Mouse (Mus musculus) urinary bladder, postnatal 14 days (tissue): ENCODE data around the gene Tbc1d1.
"Not testable (repeated sequence)": the region's sequence is repeated elsewhere in the genome, so short reads cannot be mapped to it uniquely, and the experiment has no call there.

ENCODE experiments used
- DNase-seq: peaks from one replicate; pipeline ENCODE4 v3.0.0; 2021; ENCODE audit warnings: low spot score

Tbc1d1 gene

DNA sequence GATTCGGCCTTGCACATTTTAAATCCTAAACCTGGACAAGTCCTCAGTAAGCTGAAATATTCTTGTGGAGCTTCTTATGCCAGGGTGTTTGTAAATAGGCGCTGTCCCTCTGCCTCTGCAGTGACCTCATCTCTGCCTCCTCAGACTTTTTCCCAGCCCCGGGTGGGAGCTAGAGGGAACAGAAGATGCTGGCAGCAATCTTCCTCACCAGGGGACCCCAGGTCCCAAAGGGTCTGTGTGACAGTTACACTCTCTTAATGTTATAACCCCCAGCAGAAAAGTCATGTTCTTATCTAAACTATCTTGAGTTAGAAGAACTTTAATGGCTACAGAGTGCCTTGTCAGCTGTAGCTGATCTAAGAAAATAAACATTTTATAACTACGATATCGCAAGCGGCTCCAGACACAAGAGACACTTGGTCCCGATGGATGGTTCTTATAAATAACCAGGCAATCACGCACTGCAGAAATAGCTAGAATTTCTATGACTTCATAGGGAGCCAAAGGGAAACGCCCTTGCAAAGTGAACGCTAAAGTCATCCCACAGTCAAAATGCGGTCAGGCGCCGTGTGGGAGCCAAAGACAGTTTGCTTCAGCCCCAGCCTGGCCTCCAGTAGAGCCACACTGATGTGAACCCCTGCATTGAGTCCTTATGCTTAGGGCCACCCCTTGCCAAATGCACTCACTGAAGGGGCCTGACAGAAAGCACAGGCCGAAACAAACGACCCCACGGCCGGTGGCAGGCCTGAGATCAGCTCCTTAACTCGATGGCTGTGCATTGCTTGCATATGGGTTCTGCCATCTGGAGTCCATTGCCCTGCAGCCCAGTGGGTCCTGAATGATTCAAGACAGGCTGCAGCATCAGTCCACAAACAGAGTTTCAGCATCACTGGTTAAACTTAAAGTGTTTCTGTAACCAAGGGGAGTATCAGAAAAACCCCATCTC lies 202.8 kb downstream of the Tbc1d1 start:
- peak; percentile 36 for DNase-seq

DNA sequence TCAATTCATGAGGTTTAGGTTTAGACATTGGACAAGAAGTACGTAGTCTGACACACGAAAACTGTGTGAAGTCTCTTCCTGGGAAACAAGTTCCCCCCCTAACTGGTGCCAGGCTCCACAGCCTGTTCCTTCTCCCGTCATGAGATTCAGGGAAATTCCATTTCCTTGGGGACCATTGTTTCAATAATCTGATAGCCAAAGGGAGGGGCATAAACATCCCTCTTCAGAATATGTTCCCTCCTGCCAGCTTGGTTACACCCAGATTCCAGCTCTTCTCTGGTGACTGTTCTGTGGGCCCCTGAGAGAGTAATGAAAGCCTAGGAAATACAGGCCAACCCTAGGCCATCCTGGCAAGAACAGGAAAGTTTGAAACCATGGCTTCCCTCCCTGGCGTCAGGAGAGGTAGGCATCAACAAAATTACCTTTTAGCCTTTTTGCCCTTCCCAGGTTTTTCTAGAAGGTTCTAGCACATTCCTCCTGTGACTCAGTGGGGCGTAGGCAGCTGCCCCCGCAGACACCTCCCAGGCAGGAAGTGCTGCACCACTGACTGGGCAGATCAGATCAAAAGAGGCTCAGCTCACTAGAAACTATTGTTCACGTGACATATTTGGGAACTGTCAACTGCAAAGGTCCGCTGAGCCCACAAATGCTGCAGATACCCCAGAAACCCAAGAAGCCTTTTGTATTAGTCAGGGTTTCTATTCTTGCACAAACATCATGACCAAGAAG lies 204.2 kb downstream of the Tbc1d1 start:
- peak; percentile 43 for DNase-seq

DNA sequence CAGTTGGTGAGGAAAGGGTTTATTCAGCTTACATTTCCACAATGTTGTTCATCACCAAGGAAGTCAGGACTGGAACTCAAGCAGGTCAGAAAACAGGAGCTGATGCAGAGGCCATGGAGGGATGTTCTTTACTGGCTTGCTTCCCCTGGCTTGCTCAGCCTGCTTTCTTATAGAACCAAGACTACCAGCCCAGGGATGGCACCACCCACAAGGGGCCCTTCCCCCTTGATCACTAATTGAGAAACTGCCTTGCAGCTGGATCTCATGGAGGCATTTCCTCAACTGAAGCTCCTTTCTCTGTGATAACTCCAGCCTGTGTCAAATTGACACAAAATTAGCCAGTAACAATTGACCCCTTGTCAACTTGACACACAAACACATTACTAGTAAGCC lies 204.8 kb downstream of the Tbc1d1 start:
- DNase-seq: not testable (repeated sequence)

DNA sequence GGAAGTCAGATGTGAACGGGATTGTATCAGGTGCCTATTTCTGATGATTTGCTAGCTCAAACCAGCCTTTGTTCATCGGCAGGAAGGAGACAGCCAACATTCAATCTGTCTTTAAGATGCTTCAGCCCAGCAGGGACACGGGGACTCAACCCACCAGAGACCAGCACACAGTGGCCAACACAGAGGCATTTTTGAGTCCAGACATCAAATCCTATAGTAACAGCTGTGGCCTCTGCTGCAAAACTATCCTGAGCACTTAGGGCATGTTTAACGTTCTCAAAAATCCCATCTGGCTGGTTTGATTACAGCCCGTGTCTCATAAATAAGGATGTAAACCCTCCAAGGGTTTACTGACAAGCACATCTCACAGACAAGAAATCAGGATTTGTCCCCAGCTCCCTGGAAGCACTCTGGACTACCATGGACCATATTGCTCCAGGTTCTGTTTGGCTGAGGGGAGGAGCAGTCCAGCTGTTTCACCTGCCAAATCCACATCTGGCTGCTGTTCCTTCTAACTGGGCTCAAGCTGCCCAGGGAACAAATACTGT lies 207.8 kb downstream of the Tbc1d1 start:
- DNase-seq: no peak

DNA sequence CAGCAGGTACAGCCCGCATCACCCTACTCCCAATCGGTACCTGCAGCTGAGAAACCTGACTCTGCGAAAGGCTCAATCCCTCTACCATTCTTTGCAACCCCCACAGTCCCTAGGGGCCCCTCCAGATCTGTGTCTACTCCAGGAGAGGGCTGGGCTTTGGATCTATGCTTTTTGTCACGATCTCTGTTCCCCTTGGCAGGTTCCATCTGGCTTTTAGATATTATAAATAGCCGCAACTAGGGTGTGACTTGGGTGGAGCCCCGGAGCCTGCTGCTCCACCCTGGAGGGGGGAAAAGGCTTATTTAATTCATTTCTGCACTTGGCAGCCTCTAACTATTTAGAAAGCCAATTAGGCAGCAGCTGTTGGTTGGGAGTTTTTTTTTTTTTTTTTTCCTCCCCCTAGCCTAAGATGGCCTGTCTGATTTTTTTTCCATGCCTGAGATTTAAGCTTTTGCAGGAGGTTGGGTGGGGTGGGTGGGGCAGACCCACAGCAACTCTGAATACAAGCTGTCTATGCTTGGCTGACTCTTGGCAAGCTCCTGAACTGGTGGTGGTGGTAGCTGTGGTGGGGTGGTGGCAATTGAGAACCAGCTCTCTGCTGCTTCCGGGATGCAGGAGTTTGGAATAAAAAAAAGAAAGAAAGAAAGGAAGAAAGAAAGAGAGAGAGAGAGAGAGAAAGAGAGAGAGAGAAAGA lies 208.5 kb downstream of the Tbc1d1 start:
- DNase-seq: peak; percentile 34

DNA sequence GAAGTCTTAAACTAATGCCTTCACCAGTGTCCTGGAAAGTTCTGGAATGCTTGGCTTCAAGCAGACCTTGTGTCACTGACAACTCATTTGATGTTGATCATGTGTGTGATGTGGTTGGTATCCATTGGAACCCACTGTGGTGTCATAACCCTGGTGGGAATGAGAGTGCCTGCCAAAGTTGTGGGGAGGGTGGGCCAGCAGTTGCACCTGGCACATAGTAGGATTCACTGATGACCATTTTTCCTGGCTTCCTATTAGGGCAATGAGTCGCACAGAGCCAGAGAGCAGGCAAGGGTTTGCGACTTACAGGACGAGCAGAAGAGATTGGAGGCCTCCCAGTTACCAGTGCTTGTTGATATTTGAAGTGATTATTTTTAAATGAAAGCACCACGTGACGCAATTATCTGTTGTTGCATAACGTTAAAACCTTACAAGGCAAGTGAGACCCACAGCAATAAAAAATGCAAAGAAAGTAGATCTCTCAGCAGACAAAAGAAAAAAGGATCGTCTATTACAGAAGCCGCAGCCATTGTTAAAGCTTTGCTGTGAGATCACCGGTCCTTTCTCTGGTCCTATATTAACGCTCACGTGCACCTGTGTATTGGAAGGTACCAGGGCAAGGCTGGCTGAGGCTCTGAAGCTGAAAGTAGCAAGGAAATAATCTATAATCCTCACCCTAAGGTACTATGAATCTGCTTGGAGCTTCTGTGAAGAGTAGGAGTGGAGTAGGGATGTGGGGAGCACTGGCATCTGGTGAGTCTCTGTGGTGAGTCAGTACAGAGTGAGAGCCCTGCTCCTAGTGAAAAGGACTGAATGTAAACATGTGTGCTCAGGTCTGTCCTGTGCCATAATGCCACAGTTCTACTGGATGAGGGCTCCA lies 209.3 kb downstream of the Tbc1d1 start:
- no peak for DNase-seq

DNA sequence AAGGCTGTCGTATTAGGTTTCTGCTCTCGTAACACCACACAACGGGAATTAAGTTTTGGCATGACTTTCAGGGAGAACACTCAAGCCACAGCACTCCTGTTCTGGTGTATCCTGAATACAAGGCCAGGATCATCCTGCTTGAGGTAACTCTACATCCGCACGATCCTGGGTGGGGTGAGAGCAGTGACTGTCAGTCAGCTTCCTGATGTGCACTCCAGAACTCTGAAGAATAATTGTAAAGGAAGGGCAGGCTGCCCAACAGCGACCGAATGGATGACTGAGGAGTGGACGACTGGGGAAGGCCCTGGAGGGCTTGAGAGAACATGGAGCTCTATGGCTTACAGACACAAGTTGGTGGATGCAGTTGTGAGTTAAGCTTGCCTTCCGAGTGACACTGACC lies 210.0 kb downstream of the Tbc1d1 start:
- no peak for DNase-seq

DNA sequence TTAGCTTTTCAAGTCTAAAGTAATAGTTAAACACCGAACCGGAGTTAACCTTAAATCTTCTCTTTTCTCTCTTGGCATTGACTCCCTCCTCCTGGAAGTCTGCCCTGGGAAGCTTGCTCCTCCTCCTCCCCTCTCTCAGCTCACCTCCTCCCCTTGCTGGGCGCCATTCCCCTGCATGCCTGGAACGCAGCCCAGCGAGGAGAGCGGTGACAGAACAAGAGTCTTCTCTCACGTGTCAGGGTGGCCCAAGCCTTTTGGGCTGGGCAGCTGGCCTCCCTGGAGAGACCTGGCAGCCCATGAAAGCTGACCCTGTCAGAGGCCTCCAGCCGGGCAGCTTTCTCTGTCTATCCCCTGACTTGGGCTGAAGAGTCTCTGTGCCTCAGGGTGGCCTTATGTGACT lies 211.3 kb downstream of the Tbc1d1 start:
- DNase-seq: peak; percentile 81

DNA sequence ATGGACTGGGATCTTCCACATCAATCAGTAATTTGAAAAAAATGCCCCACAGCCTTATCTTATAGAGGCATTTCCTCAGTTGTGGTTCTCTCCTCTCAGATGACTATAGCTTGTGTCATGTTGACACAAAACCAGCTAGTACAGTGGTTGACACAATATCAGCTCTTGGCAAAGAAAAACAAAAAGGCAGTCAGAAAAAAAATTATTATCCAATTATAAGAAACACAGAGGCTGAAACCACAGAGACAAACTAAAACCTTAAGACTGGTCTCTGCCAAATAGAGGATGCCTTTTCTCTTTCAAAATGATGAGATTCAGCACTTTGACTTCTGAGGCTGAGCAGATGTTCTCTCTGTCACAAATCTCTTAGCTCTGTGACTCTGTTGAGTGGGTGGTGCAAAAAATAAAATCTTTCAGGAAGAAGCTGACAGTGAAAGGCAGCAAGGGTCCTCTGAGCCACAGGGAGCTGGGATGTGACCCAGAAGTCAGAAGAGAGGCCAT lies 215.3 kb downstream of the Tbc1d1 start:
- DNase-seq: no peak

DNA sequence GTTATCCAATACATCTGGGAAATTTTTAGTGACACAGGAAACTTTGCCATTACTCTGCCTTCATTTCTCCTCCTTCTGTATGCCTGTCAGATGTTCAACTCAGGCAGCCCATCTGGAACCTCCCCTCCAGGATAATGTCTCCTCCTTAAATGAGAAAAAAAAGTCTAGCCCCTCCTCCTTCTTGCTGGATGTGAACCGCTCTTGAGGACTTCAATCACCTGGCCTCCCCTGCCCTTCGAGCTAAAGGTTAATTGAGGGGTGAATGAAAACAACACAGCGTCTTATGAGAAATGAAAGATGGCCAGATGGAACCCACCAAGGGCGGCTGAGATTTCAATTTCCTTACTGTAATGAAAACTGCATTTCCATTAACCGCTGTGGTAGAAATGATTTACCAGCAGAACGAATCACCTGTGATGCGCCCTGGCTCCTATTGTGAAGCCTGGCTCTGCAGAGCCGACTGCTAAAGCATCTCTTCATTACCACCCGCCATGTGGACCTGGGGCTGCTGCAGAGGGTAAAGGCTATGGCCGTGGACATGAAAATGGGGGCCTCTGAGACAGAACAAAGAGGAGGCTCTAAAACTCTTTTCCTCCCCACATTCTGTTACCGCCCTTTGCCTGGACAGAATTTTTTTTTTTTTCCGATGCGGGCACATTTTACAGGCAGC lies 216.3 kb downstream of the Tbc1d1 start:
- no peak for DNase-seq

DNA sequence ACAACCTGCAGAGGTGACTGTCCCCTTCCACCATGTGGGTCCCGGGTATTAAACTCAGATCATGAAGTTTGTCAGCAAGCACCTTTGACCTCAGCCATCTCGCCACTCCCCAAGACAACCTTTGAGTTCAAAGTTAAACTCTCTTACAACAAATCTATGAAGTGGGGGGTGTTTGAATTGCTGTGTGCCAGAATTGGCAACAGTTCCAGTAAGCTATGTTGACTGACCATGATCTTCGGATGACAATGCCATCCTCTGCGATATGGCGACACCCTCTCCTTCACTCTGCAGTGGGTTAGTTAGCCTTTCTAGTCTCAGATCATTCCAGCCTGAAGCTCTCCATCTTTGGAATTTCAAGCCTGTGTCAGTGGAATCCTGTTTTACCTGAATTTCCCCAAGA lies 217.6 kb downstream of the Tbc1d1 start:
- no peak for DNase-seq

DNA sequence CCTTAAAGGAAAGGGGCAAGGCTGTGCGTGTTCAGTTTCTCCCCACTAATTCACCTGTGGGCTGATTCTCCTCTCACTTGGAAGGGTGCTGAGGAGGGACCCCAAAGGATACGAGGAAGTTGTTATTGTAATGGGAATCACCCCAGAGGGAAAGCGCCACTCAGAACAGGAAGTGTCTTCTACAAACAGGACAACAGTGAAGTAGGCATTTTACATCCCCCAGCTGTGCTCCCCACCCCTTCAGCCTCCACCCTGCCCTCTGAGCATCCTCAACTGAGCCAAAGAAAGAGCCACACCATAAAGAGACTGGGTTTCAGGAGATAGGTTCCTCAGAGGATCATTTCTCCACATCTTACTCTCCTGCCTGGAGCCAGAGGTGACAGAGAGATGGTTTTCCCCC lies 219.7 kb downstream of the Tbc1d1 start:
- no peak for DNase-seq

DNA sequence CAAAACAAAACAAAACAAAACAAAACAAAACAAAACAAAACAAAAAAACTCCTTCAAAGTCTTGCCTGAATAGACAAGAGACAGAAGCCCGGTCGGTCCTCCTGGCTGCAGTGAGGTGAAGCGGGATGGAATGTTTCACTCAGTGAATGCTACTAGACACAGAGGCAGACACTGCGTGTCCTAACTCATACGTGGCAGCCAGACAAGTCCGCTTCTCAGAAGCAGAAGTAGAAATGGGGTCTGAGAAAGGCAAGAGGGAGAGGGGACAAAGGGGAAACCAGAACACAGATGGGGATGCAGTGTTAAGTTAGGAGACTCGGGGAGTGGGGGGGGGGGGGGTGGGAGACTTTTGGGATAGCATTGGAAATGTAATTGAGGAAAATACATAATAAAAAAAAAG lies 220.4 kb downstream of the Tbc1d1 start:
- no peak for DNase-seq

DNA sequence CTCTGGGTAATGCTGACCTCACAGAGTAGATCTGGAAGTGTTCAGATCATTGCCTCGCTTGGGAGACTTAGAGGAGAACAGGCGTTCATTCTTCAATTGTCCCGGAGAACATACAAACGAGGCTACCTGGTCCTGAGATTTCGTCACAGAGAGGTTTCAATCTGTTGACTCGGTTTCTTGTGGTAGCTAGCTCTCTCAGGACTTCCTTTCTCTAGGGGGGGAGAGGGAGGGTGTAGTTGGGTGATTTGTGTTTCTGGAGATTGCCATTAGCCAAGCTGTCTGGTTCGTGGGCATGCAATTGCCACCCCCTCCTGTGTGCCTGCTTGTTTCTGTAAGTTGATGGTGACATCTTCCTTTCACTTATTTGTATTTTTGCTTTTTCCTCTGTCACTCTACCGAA lies 221.6 kb downstream of the Tbc1d1 start:
- no peak for DNase-seq

DNA sequence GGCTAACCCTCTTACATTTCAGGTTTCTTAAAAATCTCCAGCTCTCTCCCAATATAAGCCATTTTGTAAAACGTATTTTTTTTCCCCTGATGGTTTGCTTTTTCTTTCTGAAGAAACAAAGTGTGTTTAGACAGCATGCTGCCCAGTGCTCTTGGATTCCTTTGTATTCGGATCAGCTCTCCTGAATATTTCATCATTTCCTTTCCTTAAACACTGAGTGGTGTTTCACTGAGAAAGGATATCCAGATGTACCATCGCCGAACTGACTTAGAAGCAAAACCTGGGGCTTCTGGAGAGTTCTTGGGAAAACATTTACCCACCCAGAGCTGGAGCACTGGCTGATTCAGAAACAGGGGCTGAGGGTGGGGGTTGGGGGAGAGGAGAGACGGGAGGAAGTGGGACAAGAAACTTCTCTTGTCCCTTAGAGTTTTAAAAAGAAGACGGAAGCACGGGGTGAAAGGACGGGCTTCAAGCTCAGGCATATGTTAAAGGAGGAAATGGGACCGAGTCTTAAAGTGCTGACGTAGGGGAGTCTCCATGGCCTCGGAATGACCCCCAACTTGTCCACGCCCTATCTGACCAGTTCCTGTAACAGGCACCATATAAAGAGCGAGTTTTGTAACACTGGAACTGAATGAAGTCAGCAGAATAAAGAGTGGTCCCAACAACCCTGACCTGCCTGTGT lies 222.6 kb downstream of the Tbc1d1 start:
- peak; percentile 38 for DNase-seq

DNA sequence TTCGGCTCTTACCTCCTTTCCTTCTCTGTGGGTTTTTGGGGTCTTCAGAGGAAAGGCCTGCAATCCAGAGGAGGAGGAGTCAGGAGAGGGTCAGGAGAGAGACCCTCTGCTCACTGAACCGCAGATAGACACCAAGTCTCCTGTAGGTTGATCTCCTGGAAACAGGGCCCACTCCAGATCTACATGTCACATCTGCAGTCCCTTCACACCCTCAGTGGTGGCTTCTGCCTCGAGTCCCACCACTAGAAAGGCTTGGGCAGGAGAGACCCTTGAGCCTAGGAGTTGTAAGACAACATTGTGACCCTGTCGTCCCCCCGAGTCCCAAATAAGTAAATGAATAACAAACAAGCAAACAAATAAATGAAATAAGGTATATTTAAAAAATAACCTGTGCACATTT lies 223.7 kb downstream of the Tbc1d1 start:
- no peak for DNase-seq

DNA sequence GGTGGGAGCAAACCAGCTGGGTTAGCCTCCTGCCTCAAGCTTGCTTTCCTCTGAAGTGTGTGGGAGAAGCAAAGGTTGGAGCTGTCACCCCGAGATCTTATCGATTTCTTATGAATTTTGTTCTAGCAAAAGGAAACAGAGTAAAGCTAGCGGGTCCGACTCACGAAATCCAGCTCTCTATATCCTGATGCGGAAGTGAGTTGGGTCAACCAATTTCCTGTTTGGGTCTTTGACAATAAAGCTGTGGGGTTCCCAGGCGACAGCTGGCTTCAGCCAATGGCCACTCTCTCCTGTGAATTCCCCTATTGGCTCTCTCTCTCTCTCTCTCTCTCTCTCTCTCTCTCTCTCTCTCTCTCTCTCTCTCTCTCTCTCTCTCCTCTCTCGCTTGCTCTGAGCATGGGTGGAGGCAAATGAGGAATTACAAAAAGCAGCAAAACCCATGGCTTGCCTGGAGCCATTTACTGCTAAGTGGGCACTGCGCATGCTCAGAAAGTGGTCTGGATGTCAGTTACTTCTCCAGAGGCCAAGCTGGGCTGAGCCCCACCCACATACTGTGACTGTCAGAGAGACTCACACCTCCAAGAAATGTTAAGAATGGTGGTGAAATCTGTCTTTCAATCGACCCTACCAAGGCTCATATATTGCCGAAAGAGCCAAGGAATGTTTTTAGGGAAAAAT lies 224.7 kb downstream of the Tbc1d1 start:
- no peak for DNase-seq

DNA sequence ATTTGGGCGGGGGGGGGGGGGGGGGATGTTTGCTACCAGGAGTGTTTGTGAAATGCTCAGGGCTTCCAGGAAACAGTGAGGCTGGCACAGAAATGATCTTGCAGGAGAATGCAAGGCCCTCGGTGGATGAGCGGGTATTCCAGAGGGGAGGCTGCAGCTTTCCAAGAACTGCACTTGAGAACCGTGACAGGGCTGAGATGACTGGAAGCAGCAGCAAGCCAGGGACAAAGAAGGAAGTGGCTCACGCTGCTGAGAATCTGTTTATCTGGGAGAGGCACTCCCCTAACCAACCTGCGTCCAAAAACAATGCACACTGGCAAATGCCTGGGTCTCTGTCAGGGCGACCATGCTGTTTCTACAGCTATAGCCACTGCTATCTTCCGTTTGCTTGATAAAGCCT lies 225.4 kb downstream of the Tbc1d1 start:
- DNase-seq: no peak

DNA sequence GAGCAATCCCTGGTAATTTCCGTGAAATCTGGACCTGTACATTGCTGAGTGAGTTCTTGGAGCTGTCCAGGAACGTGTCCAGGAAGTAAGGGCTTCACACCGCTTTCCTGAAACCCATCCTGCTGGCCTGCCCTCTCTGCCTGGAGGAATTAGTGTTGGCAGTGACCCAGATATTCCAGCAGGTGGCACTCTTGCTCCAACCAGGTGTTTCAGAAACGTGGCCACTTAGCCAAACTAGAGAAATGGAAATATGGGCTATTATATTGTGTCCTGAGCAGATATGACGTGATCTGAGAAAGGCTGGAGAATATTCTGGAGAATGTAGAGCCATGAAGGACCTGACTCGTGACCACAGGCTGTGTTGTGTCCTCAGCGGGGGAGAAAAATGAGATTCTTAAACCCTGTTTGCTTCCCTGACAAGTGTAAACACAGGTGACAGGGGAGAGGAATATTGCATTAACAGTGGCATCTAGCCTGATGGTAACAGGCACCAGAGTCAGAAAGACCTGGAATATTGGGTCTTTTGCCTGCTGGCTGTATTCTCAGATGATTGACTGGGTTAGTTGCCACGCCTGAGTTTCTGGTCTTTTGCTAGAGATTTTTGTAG lies 226.4 kb downstream of the Tbc1d1 start:
- peak; percentile 85 for DNase-seq
